Mouse (Mus musculus) layer of hippocampus, adult 8-10 months (tissue): ENCODE measurements around the gene Kcnip1. TPM values are rescaled to one million over a fixed set of nuclear protein-coding genes. Genes with fewer than 3 reads are reported as not detected.

Experiments used
- total RNA-seq, 4 experiments: library from RNA; stranded (reverse); gene quantifications; 2 replicates each; pipeline ENCODE4 v1.2.4; 2022

Kcnip1 gene
- total RNA-seq, 4 experiments from 2014 or later, result 17.4 to 21.0 (median 18.9) TPM

Other genes with a start within 250 kb of the Kcnip1 start
- gene Kcnmb1, start 30.1 kb downstream of the Kcnip1 start, total RNA-seq, result under 1 TPM; 0.40 to 0.47 (median 0.44) TPM
- gene Lcp2, start 53.8 kb upstream of the Kcnip1 start, total RNA-seq, result 1 to 10 TPM; 3.0 to 9.8 (median 6.4) TPM
- not detected for gene 4930469K13Rik, start 105.4 kb upstream of the Kcnip1 start, total RNA-seq
- not detected for gene Foxi1, start 214.9 kb upstream of the Kcnip1 start, total RNA-seq